Mouse (Mus musculus) midbrain, embryonic 10.5 days (tissue): ENCODE measurements around the gene Aip. TPM values are rescaled to one million over a fixed set of nuclear protein-coding genes. Genes with fewer than 3 reads are reported as not detected.
A peak's percentile ranks its signal among the peaks of the same experiment; 100 is the strongest.

Experiments used
- DNase-seq: peaks from one replicate; pipeline ENCODE4 v3.0.0-alpha.2; 2017; ENCODE audit warnings: low spot score
- H3K27ac ChIP-seq: fragments of 300-500 bp; sonication (generic); replicated peaks from 2 replicates; pipeline ENCODE4 v1.5.1; 2016; ENCODE audit warnings: mild to moderate bottlenecking
- H3K27me3 ChIP-seq: fragments of 300-500 bp; sonication (generic); 2 replicates; pipeline ENCODE4 v1.6.1; 2016; ENCODE audit warnings: low read depth, mild to moderate bottlenecking; ENCODE audit not compliant: poor library complexity, severe bottlenecking
- H3K36me3 ChIP-seq: fragments of 300-500 bp; sonication (generic); 2 replicates; pipeline ENCODE4 v1.6.1; 2016; ENCODE audit warnings: mild to moderate bottlenecking, moderate library complexity
- H3K4me1 ChIP-seq: fragments of 300-500 bp; sonication (generic); 2 replicates; pipeline ENCODE4 v1.6.1; 2016
- H3K4me3 ChIP-seq: fragments of 300-500 bp; sonication (generic); 2 replicates; pipeline ENCODE4 v1.5.1; 2016; ENCODE audit warnings: mild to moderate bottlenecking, moderate library complexity
- H3K9me3 ChIP-seq: fragments of 300-500 bp; sonication (generic); replicated peaks from 2 replicates; pipeline ENCODE4 v1.6.1; 2016; ENCODE audit warnings: mild to moderate bottlenecking
- WGBS: fragments of 180-500 bp; shearing (Covaris S2); methylation state at CpG from one replicate; pipeline ENCODE4 v1.1.7; 2016; 5-methylcytosine and 5-hydroxymethylcytosine counted together
- polyA plus RNA-seq: library from polyadenylated mRNA; unstranded; fragments of >200 nt; fragmentation: Nextera tagmentation; extraction: Ambion mirVana; gene quantifications from 2 replicates; pipeline ENCODE4 v1.2.1, GENCODE M21; 2016

Gene Aip
- polyA plus RNA-seq, 1 experiment from 2014 or later, result 60.6 TPM

DNA sequence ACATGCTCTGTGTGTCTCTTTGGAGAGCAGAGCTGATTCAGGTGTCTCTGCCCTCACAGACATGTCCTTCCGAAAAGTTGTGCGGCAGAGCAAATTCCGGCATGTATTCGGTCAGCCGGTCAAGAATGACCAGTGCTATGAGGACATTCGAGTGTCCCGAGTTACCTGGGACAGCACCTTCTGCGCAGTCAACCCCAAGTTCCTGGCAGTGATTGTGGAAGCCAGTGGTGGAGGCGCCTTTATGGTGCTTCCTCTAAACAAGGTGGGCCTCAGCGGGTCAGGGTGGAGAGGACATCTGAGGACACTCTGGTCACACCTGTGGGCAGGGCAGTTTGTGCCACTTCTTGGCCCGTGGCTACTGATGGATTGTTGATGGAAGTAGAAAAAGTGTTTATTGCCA, 23.6 kb upstream of the Aip start:
- H3K4me1 ChIP-seq, result peaks cover 31% of the 10 kb centered on the region
- 91% methylated on average over 11 of the region's 11 CpGs for WGBS

DNA sequence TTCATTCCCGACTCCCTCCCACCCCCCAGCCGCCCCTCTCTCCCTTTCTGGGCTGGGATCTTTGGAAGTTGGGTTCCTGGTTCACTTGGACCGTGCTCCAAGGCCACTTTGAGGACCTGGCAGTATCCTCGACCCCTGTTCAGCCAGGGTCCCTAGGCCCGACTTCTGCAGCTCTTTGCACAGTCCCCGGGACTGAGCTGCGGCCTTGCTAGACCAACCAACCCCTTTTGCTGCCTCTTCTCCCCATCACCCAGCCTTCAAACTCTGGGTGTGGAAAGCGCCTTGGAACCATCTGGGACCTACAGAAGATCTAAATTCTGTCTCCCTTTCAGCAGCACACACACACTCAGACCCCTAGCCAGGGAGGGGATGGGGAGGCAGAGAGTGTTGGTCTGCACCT, 23.2 kb upstream of the Aip start:
- Histone ChIP-seq H3K27me3 (no peaks in the 10 kb centered on the region), H3K36me3 (peaks cover 40% of the 10 kb centered on the region), H3K27ac (peak overlapping the region; percentile 87), H3K4me3 (peak overlapping the region; percentile 84), H3K4me1 (peaks cover 31% of the 10 kb centered on the region), H3K9me3 (peaks cover 6% of the 10 kb centered on the region; the same call in 1 of the 2 replicates)
- 11% methylated on average over 8 of the region's 8 CpGs for WGBS
- DNase-seq, result no peak

More for the DNA sequence above, 23.6 kb upstream of the Aip start:
- Histone ChIP-seq H3K9me3 (peaks cover 6% of the 10 kb centered on the region; the same call in 1 of the 2 replicates), H3K27ac (peak overlapping the region; percentile 87), H3K27me3 (no peaks in the 10 kb centered on the region), H3K4me3 (peak overlapping the region; percentile 84), H3K36me3 (peaks cover 44% of the 10 kb centered on the region)
- no peak for DNase-seq

DNA sequence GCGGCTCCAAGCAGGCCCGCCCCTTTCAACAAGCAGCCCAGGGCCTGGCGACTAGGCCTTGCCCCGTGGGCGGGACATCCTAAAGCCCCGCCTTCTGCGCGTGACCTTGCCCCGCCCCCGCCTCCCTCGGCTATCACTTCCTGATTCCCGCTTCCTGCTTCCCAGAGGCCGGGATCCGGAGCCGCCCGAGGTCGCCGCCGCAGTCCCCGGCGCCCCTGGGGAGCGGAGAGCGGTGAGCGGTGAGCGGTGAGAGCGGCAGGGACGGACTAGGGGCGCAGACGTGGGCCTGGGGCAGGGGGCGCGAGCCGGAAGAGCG, 22.8 kb upstream of the Aip start, which contains the start of gene Coro1b:
Coro1b (plus strand) TSS at position 129 of the 316 bp plus-strand sequence.
- Histone ChIP-seq H3K4me1 (peaks cover 31% of the 10 kb centered on the region), H3K9me3 (peaks cover 6% of the 10 kb centered on the region; the same call in 1 of the 2 replicates), H3K27ac (peak within 1 kb of the TSS; percentile 87), H3K4me3 (peak within 1 kb of the TSS; percentile 84), H3K36me3 (peaks cover 37% of the 10 kb centered on the region), H3K27me3 (no peaks in the 10 kb centered on the region)
- under 1% methylated on average over 33 of the region's 33 CpGs for WGBS
- peak; percentile 95 for DNase-seq

DNA sequence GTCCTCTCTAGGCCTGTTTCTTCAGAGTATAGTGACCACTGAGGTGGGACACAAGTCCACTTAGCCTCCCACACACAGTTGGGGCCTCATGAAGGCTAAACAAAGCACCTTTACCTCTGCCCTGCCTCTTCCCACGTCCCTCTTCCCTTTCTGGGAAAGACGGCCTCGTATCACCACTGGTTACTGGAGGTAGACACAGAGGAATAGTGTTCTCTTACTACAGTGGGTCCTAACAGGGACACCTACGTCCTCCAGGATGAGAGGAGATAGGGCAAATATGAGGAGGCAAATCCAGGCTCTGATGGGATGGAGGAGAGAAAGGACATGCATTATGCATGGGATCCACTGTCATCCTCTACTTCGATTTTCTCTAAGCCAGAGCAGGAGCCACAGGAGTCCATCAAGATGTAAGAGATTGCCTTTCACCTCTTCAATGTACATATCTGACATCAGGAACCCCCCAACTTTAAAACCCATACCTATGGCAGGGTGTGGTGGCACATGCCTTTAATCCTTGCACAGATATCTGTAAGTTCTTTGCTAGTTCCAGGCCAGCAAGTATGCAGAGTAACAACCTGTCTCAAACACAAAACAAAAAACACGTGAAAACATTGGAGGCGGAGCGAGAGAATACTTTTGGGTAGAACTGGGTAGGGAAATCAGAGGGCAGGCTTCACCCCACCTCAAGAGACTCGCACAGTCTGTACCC, 22.3 kb upstream of the Aip start:
- H3K4me1 ChIP-seq, result peaks cover 31% of the 10 kb centered on the region
- WGBS, result 34% methylated on average over 9 of the region's 9 CpGs
- peak overlapping the region; percentile 87 for H3K27ac ChIP-seq
- H3K4me3 ChIP-seq, result peak overlapping the region; percentile 84
- H3K9me3 ChIP-seq, result peaks cover 6% of the 10 kb centered on the region; the same call in 1 of the 2 replicates
- H3K36me3 ChIP-seq, result peaks cover 31% of the 10 kb centered on the region
- no peaks in the 10 kb centered on the region for H3K27me3 ChIP-seq
- DNase-seq, result no peak

DNA sequence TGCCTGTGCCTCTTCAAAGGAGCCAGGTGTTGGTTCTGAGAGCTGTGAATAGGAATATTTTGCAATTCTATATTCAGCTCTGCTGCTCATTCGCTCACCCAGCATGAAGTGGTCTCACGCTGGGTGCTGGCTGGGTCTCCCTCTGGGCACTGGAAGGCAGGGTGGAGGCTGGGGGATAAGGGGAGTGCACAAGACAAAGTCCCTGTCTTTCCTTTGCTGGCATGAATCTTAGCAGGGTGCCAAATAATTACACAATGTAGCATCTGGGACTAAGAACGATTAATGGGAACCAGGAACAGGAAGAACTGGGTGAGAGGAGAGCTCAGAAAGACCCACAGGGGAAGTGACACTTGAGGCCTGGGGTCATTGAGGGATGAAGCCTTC, 21.4 kb upstream of the Aip start:
- peaks cover 6% of the 10 kb centered on the region; the same call in 1 of the 2 replicates for H3K9me3 ChIP-seq
- no peak overlapping the region for H3K27ac ChIP-seq
- H3K36me3 ChIP-seq, result peaks cover 23% of the 10 kb centered on the region
- DNase-seq, result no peak
- WGBS, result 47% methylated on average over 3 of the region's 3 CpGs
- H3K27me3 ChIP-seq, result no peaks in the 10 kb centered on the region
- H3K4me3 ChIP-seq, result no peak overlapping the region
- peaks cover 34% of the 10 kb centered on the region for H3K4me1 ChIP-seq

DNA sequence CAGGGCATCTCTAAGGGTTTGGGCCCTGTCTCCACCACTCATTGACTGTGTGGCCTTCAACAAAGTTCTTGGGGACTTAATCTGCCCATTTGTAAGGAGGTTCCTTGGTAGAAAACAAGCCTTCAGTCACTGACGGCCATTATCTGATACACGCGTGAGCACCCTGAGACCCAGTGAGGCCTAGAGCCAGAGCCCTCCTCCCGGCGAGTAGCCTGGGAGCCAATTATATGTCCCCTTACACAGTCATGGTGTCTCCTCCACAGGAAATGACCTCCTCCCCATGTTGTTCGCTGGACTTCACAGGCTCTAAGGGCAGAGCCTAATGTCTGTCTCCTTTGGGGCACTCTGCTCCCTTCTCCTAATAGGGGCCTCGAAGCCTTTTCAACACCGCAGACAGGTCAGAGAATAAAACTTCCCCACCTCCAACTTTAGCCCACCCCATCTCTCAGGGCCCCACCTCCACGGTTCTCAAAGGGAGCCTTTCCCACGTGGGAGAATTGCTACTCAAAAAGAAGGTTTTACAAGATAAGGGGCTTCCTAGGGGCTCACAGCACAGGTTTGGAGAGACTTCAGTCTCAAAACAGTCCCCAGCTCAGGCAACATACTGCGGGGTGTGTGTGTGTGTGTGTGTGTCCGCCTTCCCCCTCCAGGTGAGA, 20.8 kb upstream of the Aip start:
- Histone ChIP-seq H3K9me3 (peaks cover 6% of the 10 kb centered on the region; the same call in 1 of the 2 replicates), H3K4me3 (no peak overlapping the region), H3K4me1 (peaks cover 34% of the 10 kb centered on the region), H3K27me3 (no peaks in the 10 kb centered on the region), H3K27ac (no peak overlapping the region), H3K36me3 (peaks cover 18% of the 10 kb centered on the region)
- DNase-seq, result no peak
- 59% methylated on average over 12 of the region's 12 CpGs for WGBS

DNA sequence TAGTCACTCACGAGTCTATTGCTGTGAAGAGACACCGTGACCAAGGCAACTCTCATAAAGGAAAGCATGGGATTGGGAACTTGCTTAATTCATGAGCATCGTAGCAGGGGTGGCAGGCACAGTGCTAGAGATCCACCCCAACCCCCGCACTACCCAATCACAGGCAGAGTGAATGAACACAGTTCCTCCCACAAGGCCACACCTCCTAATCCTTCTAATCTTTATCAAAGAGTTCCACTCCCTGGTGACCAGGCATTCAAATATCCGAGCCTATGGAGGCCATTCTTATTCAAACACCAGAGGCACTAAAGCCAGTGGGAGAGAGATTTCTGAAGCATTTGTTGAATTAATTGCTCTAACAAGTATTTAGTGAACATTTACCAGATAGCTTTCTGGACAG, 20.3 kb upstream of the Aip start:
- Histone ChIP-seq H3K9me3 (peaks cover 6% of the 10 kb centered on the region; the same call in 1 of the 2 replicates), H3K4me3 (no peak overlapping the region), H3K4me1 (peaks cover 34% of the 10 kb centered on the region), H3K27me3 (no peaks in the 10 kb centered on the region), H3K36me3 (peaks cover 12% of the 10 kb centered on the region), H3K27ac (no peak overlapping the region)
- 87% methylated on average over 5 of the region's 5 CpGs for WGBS
- no peak for DNase-seq

DNA sequence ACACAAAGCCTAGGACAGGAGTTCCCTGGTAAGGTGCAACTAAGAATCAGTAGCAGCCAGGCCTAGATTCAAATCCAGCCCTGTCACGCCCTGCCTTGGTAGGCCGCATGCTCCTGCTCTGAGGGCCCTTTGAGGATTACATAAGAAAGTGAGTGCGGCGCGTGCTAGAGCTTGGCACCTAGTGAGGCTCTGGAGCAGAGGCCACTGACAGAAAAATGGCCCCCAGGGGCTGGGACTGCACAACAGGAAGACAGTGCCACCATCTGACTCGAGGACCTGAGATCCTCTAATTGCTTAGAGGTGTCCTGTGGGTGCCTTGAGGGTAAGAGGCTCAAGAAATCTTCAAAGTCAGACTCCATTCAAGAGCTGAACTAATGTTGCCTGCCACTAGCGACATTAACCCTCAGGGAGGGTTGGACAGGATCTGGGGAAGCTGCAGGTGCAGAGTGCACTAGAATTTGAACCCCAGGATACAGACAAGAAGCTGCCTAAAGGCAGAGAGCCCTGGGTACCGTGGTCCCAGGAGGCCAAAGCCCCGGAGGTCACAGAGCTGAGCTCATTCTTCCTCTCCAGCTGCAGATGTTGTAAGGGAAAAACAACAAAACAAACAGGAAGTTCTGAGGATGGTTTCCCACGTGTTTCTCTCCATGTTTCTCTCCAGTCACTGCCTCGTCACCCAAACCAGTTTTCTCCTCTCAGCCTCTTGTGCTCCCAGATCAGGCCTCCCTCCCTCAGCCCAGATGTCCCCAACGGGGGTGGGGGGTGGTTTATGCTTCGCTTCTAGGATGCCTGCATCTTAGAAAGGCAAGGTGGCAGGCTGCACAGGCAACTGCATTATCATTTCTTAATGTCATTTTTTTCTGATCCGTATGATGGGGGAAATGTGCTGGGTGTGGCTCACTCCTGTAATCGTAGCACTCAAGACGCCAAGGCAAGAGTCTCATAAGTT, 19.2 kb upstream of the Aip start:
- H3K9me3 ChIP-seq, result peaks cover 6% of the 10 kb centered on the region; the same call in 1 of the 2 replicates
- H3K4me1 ChIP-seq, result peaks cover 33% of the 10 kb centered on the region
- H3K4me3 ChIP-seq, result no peak overlapping the region
- no peaks in the 10 kb centered on the region for H3K27me3 ChIP-seq
- peaks cover 1% of the 10 kb centered on the region; the same call in 1 of the 2 replicates for H3K36me3 ChIP-seq
- 0 out of 2 replicates have a peak overlapping the region, but pooled peaks have one; percentile 14 for H3K27ac ChIP-seq
- no peak for DNase-seq
- WGBS, result 87% methylated on average over 16 of the region's 16 CpGs

DNA sequence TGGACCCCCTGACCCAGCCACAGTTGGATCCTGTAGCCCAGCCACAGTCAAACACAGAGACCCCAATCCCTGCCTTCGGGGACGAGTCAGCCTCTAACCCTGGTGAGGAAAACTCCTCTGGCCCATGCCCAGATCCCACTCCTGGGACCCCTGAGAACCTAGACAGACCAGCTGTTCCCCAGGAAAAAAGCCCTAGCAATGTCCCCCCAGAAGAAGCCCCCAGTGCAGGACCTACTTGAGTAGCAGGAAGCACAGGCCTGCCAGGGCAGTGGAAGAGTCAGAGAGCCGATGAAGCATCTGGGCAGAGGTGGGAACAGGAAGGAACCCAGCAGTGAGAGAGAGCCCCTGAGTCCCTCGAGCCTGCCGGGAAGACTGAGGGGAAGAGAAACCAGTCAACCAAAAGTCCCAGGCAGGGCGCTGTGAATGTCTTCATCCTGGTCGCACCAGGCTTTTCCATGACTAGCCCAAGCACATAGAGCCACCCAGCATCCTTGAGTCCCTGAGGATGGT, 18.2 kb upstream of the Aip start, which contains the start of gene Cabp4:
Cabp4 (minus strand) TSS at position 275 of the 510 bp plus-strand sequence.
- Histone ChIP-seq H3K4me1 (peaks cover 33% of the 10 kb centered on the region), H3K36me3 (no peaks in the 10 kb centered on the region), H3K9me3 (peaks cover 6% of the 10 kb centered on the region; the same call in 1 of the 2 replicates), H3K4me3 (no peak within 1 kb of the TSS), H3K27ac (peak within 1 kb of the TSS; percentile 14; the same call in 1 of the 2 replicates), H3K27me3 (no peaks in the 10 kb centered on the region)
- 83% methylated on average over 7 of the region's 7 CpGs for WGBS
- DNase-seq, result no peak

DNA sequence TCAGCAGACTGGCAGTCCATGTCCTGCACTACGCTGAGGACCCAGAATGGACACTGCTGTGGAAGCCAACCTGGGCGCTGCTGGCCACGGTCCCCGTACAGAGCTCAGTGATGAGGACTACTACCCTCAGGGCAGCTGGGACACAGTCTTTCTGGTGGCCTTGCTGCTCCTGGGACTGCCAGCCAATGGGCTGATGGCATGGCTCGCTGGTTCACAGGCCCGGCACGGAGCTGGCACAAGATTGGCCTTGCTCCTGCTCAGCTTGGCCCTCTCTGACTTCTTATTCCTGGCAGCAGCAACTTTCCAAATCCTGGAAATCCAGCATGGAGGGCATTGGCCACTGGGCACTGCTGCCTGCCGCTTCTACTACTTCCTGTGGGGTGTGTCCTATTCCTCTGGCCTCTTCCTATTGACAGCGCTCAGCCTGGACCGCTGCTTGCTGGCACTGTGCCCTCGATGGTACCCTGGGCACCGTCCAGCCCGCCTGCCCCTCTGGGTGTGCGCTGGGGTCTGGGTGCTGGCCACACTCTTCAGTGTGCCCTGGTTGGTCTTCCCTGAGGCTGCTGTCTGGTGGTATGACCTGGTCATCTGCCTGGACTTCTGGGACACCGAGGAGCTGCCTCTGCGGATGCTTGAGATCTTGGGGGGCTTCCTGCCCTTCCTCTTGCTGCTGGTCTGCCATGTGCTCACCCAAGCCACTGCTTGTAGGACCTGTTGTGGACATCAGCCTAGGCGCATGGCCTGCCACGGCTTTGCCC, 16.9 kb upstream of the Aip start:
- no peaks in the 10 kb centered on the region for H3K27me3 ChIP-seq
- peaks cover 28% of the 10 kb centered on the region for H3K4me1 ChIP-seq
- no peak overlapping the region for H3K4me3 ChIP-seq
- H3K36me3 ChIP-seq, result no peaks in the 10 kb centered on the region
- no peak for DNase-seq
- H3K27ac ChIP-seq, result no peak overlapping the region; the same call in 1 of the 2 replicates
- WGBS, result 93% methylated on average over 18 of the region's 18 CpGs
- peaks cover 6% of the 10 kb centered on the region; the same call in 1 of the 2 replicates for H3K9me3 ChIP-seq

DNA sequence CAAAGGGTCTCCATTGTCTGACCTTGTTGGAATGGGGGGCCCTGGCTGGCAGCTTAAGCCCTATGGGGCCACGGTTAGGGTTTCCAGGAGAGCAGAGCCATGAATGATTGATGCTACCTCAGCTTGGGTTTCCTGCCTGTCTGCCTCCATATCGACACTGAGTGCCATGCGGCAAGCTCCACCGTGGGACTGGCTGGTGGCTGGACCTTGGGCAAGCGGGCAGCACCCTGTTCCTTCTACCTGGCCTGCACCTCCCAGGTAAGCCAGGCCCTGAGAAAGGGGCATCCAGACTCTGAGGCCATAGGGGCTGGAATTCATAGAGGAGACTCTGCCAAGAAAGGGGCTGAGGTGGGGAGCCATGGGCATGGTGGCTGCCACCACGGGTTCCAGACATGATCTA, 14.5 kb upstream of the Aip start:
- H3K27me3 ChIP-seq, result no peaks in the 10 kb centered on the region
- H3K27ac ChIP-seq, result 0 out of 2 replicates have a peak overlapping the region, but pooled peaks have one; percentile 17
- no peaks in the 10 kb centered on the region for H3K36me3 ChIP-seq

More for the DNA sequence above, 14.5 kb upstream of the Aip start:
- DNase-seq, result no peak
- no peaks in the 10 kb centered on the region for H3K9me3 ChIP-seq
- no peak overlapping the region for H3K4me3 ChIP-seq
- peaks cover 23% of the 10 kb centered on the region for H3K4me1 ChIP-seq
- WGBS, result 87% methylated on average over 6 of the region's 6 CpGs
